Mouse (Mus musculus) embryonic facial prominence, embryonic 11.5 days (tissue): ENCODE results near the gene Orc3. TPM values are rescaled to one million over a fixed set of nuclear protein-coding genes. Genes with fewer than 3 reads are reported as not detected.

Source experiments
- ATAC-seq: fragments of 200-750 bp; cut with Nextera tagmentation; replicated peaks from 2 replicates; pipeline ENCODE4 v1.8.0; 2017; ENCODE audit warnings: low read depth; ENCODE audit not compliant: insufficient number of reproducible peaks, low FRiP score, low TSS enrichment
- DNase-seq: peaks from one replicate; pipeline ENCODE4 v3.0.0-alpha.2; 2015; ENCODE audit warnings: low spot score
- H3K27ac ChIP-seq: fragments of 300-500 bp; sonication (generic); replicated peaks from 2 replicates; pipeline ENCODE4 v1.5.1; 2014; ENCODE audit warnings: mild to moderate bottlenecking, low read depth, low read length, control low read depth
- H3K27me3 ChIP-seq: fragments of 300-500 bp; sonication (generic); 2 replicates; pipeline ENCODE4 v1.6.1; 2014; ENCODE audit warnings: mild to moderate bottlenecking, low read length, moderate library complexity, mixed read lengths; ENCODE audit not compliant: control insufficient read depth, insufficient read depth
- H3K36me3 ChIP-seq: fragments of 300-500 bp; sonication (generic); replicated peaks from 2 replicates; pipeline ENCODE4 v1.6.1; 2014; ENCODE audit warnings: low read depth, mild to moderate bottlenecking, low read length, moderate library complexity, mixed read lengths; ENCODE audit not compliant: control insufficient read depth, insufficient read depth
- H3K4me1 ChIP-seq: fragments of 300-500 bp; sonication (generic); 2 replicates; pipeline ENCODE4 v1.6.1; 2014; ENCODE audit warnings: low read length, mixed read lengths; ENCODE audit not compliant: control insufficient read depth, insufficient read depth
- H3K4me2 ChIP-seq: fragments of 300-500 bp; sonication (generic); 2 replicates; pipeline ENCODE4 v1.6.1; 2014; ENCODE audit warnings: low read depth, mild to moderate bottlenecking, control low read depth, low read length, moderate library complexity
- H3K4me3 ChIP-seq: fragments of 300-500 bp; sonication (generic); 2 replicates; pipeline ENCODE4 v1.5.1; 2014; ENCODE audit warnings: low read depth, low read length, control low read depth
- H3K9ac ChIP-seq: fragments of 300-500 bp; sonication (generic); replicated peaks from 2 replicates; pipeline ENCODE4 v1.6.1; 2014; ENCODE audit warnings: mild to moderate bottlenecking, control low read depth, low read length
- H3K9me3 ChIP-seq: fragments of 300-500 bp; sonication (generic); replicated peaks from 2 replicates; pipeline ENCODE4 v1.6.1; 2016; ENCODE audit warnings: mild to moderate bottlenecking, low read length, inconsistent platforms, mixed read lengths; ENCODE audit not compliant: control insufficient read depth
- WGBS: fragments of 180-500 bp; shearing (Covaris S2); extraction: QIAGEN DNeasy Blood & Tissue Kit; methylation state at CpG from one replicate; pipeline ENCODE4 v1.1.7; 2014; 5-methylcytosine and 5-hydroxymethylcytosine counted together
- polyA plus RNA-seq: library from polyadenylated mRNA; unstranded; fragments of >200 nt; fragmentation: Nextera tagmentation; extraction: Ambion mirVana; gene quantifications from 2 replicates; pipeline ENCODE4 v1.2.1, GENCODE M21; 2014

Gene Orc3
- polyA plus RNA-seq, 1 experiment from 2014 or later = 135 TPM

DNA sequence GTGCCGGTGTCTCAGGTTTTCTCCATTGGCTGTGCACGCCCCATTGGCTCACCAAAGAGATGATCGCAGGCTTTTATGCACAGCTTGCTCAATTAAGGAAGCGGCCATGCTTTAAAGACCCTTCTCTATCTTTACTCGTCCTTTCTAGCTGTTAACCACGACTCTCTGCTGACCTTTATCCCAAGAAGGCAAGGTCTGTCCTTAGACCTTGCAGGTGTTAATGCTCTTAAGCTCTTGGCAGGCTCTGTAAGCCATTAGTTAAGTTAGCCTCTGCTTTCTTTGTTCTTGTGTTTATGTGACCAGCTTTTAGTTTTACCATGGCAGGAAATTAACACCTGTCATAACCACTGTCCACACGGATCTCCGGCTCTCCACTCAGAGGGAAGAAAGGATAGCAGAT is 1.4 kb upstream of the Orc3 start:
- ATAC-seq (no peak), DNase-seq (no peak)
- Histone ChIP-seq H3K4me3 (no peak overlapping the region), H3K27me3 (no peaks in the 10 kb centered on the region), H3K4me2 (no peak overlapping the region; the same call in 1 of the 2 replicates), H3K36me3 (no peaks in the 10 kb centered on the region), H3K4me1 (no peaks in the 10 kb centered on the region), H3K9ac (no peak overlapping the region; the same call in 1 of the 2 replicates), H3K27ac (no peak overlapping the region), H3K9me3 (no peaks in the 10 kb centered on the region)
- 87% methylated on average over 8 of the region's 8 CpGs for WGBS

DNA sequence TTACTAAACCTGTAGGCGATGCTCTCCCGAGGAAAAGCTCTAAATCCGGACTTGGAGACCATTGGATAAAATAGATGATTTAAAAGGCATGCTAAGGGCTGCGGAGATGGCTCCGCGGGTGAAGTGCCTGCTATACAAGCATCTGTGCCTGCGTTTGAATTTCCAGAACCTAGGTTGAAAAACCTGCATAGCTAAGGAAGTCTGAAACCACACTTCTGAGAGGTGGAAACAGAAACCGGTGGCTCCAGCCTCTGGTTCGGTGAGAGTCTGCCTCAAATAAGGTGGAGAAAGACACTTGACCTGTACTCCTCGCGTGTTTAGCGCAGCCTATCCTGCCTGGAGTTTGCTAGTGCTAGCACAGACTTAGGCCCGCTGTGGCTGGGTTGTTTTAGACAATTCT is 559 bp upstream of the Orc3 start:
- no peaks in the 10 kb centered on the region for H3K4me1 ChIP-seq
- H3K36me3 ChIP-seq = no peaks in the 10 kb centered on the region
- no peak for DNase-seq
- no peaks in the 10 kb centered on the region for H3K27me3 ChIP-seq
- 0 out of 2 replicates have a peak, but pooled peaks have one; percentile 8 for ATAC-seq
- H3K9me3 ChIP-seq = no peaks in the 10 kb centered on the region
- peak overlapping the region; percentile 87 for H3K9ac ChIP-seq
- H3K4me2 ChIP-seq = peak overlapping the region; percentile 83
- peak overlapping the region; percentile 79 for H3K4me3 ChIP-seq
- 3% methylated on average over 13 of the region's 13 CpGs for WGBS
- H3K27ac ChIP-seq = no peak overlapping the region

GRCm38 (mm10) chr4:34613571-34614145 is 1.1 kb downstream of the Orc3 start:
- H3K27me3 ChIP-seq = no peaks in the 10 kb centered on the region
- no peak for DNase-seq
- no peaks in the 10 kb centered on the region for H3K4me1 ChIP-seq
- H3K9ac ChIP-seq = peak overlapping the region; percentile 87
- no peaks in the 10 kb centered on the region for H3K9me3 ChIP-seq
- H3K4me2 ChIP-seq = peak overlapping the region; percentile 45
- ATAC-seq = no peak
- H3K27ac ChIP-seq = no peak overlapping the region
- no peaks in the 10 kb centered on the region; the same call in 1 of the 2 replicates for H3K36me3 ChIP-seq
- 74% methylated on average over 6 of the region's 6 CpGs for WGBS
- H3K4me3 ChIP-seq = peak overlapping the region; percentile 79

GRCm38 (mm10) chr4:34606658-34607057 is 8.1 kb downstream of the Orc3 start:
- H3K9ac ChIP-seq = no peak overlapping the region
- ATAC-seq (no peak), DNase-seq (no peak)
- no peak overlapping the region for H3K4me2 ChIP-seq
- WGBS = 93% methylated on average over 10 of the region's 10 CpGs
- H3K4me1 ChIP-seq = no peaks in the 10 kb centered on the region
- no peaks in the 10 kb centered on the region for H3K27me3 ChIP-seq
- H3K4me3 ChIP-seq = no peak overlapping the region
- no peak overlapping the region for H3K27ac ChIP-seq
- H3K9me3 ChIP-seq = no peaks in the 10 kb centered on the region
- no peaks in the 10 kb centered on the region; the same call in 1 of the 2 replicates for H3K36me3 ChIP-seq

- no peak overlapping the region for H3K4me2 ChIP-seq
- no peak for ATAC-seq
- no peaks in the 10 kb centered on the region for H3K4me1 ChIP-seq
- H3K27me3 ChIP-seq = no peaks in the 10 kb centered on the region
- H3K9ac ChIP-seq = no peak overlapping the region
- H3K36me3 ChIP-seq = no peaks in the 10 kb centered on the region
- no peak overlapping the region for H3K4me3 ChIP-seq
- no peak overlapping the region for H3K27ac ChIP-seq
- H3K9me3 ChIP-seq = no peaks in the 10 kb centered on the region
- WGBS = 97% methylated on average over 6 of the region's 6 CpGs
- no peak for DNase-seq
Observed at GRCm38 (mm10) chr4:34603123-34603522, 11.6 kb downstream of the Orc3 start.

DNA sequence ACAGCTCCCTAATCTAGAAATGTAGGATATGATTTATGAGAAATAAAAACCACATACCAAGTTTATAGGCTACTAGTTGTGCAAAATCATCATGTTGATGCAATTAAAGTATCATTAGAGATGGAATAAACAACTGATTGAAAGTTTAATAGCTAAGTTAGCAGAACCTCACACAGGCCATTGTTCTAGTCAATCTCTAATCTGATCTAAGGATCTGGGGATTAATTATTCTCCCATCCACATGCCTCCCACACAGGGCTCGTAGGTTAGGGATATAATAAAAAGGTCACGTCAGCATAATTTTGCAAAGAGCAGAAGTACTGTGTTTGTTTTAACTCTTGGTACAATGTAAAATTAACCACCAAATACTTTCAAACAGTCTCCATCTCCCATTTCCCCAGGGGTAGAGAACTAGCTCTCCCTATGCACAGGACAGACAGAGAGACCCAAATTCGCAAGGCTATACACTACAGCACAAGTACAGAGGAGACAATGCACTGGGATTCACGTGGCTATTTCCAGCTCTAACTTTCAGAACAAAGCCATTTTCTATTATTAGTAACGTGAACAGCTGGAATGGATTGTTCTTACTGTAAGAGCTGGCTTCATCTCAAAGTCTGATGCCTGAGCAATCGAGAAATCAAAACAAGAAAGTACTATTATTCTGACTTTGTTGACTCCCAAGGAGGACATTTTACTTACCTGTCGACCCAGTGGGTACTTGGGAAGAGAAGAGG is 29.7 kb downstream of the Orc3 start:
- ATAC-seq (no peak), DNase-seq (no peak)
- Histone ChIP-seq H3K4me2 (no peak overlapping the region), H3K36me3 (peaks cover 3% of the 10 kb centered on the region), H3K27ac (no peak overlapping the region), H3K27me3 (no peaks in the 10 kb centered on the region), H3K9me3 (no peaks in the 10 kb centered on the region), H3K4me1 (no peaks in the 10 kb centered on the region), H3K4me3 (no peak overlapping the region), H3K9ac (no peak overlapping the region)
- 91% methylated on average over 7 of the region's 7 CpGs for WGBS

GRCm38 (mm10) chr4:34583427-34583826 is 31.3 kb downstream of the Orc3 start:
- H3K4me3 ChIP-seq = no peak overlapping the region
- H3K9me3 ChIP-seq = no peaks in the 10 kb centered on the region
- WGBS = 92% methylated on average over 3 of the region's 3 CpGs
- H3K4me2 ChIP-seq = no peak overlapping the region
- ATAC-seq (no peak), DNase-seq (no peak)
- H3K27ac ChIP-seq = no peak overlapping the region
- peaks cover 3% of the 10 kb centered on the region for H3K36me3 ChIP-seq
- no peak overlapping the region for H3K9ac ChIP-seq
- H3K4me1 ChIP-seq = no peaks in the 10 kb centered on the region
- H3K27me3 ChIP-seq = no peaks in the 10 kb centered on the region

GRCm38 (mm10) chr4:34582476-34582875 is 32.3 kb downstream of the Orc3 start:
- no peak for DNase-seq
- no peak overlapping the region for H3K4me2 ChIP-seq
- H3K9me3 ChIP-seq = no peaks in the 10 kb centered on the region
- no peak overlapping the region for H3K27ac ChIP-seq
- no peak overlapping the region for H3K4me3 ChIP-seq
- ATAC-seq = no peak
- H3K4me1 ChIP-seq = no peaks in the 10 kb centered on the region
- H3K9ac ChIP-seq = no peak overlapping the region
- 88% methylated on average over 5 of the region's 5 CpGs for WGBS
- no peaks in the 10 kb centered on the region for H3K27me3 ChIP-seq
- H3K36me3 ChIP-seq = peaks cover 3% of the 10 kb centered on the region
